Mouse (Mus musculus) megakaryocyte, embryonic 14.5 days (primary cell): ENCODE data around the gene Slc1a2.

Experiments
- FLI1 ChIP-seq: IDR thresholded peaks from 2 replicates; pipeline ENCODE4 v1.6.1; 2012; ENCODE audit warnings: low read length, inconsistent platforms, mixed read lengths
- GATA1 ChIP-seq: IDR thresholded peaks from 3 replicates; pipeline ENCODE4 v1.6.1; 2012; ENCODE audit warnings: mixed read lengths, low read length, inconsistent platforms, borderline replicate concordance

DNA sequence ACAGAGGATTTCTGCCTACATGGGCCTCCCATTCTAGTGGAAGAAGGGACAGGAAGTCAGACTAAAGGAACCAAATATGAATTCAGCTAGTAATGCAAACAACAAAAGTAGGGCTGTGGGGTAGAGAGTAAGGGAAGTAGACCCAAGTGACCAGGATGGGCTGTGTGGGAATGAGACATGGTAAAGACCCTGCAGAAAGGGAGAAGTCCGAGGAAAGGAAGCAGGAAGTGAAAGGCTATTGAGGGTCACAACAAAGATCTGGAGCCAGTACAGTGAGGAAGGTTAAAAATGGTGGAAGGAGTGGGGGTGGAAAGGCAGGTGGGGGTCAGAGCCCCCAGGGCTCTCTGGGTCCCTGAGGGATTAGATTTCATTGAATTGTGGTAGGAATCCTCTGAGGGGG lies 93.4 kb downstream of the Slc1a2 start:
- no peak for TF ChIP-seq GATA1
- no peak for TF ChIP-seq FLI1
